Mouse (Mus musculus) adrenal gland, adult 18-20 months (tissue): ENCODE data around the gene Arsa. TPM values are rescaled to one million over a fixed set of nuclear protein-coding genes. Genes with fewer than 3 reads are reported as not detected.

Experiments used
- DNase-seq, 2 experiments: peaks; one replicate each; pipeline ENCODE4 v3.0.0; 2021 to 2022; ENCODE audit warnings: low spot score in 2 of 2
- total RNA-seq, 2 experiments: library from RNA; stranded (reverse); gene quantifications; 1 replicate in 1 of 2; 2 replicates in 1 of 2; pipeline ENCODE4 v1.2.3; 2021

Arsa gene
- total RNA-seq, 2 experiments from 2014 or later, result 18.2 to 26.5 TPM

- no peak for DNase-seq
These were observed 19.6 kb upstream of the Arsa start for GRCm38 (mm10) chr15:89496841-89497240.

- DNase-seq, result no peak
These were observed 18.9 kb upstream of the Arsa start for GRCm38 (mm10) chr15:89496131-89496530.

- no peak for DNase-seq
These were observed 17.7 kb upstream of the Arsa start for GRCm38 (mm10) chr15:89494970-89495369.

GRCm38 (mm10) chr15:89488611-89489117, 11.4 kb upstream of the Arsa start:
- DNase-seq, result no peak

GRCm38 (mm10) chr15:89488182-89488581, 11.0 kb upstream of the Arsa start:
- no peak for DNase-seq

GRCm38 (mm10) chr15:89480584-89480983, 3.4 kb upstream of the Arsa start:
- DNase-seq, result peak; percentile 38 to 52

- no peak for DNase-seq
These were observed 1.4 kb upstream of the Arsa start for GRCm38 (mm10) chr15:89478622-89479021.

- no peak for DNase-seq
These were observed 581 bp upstream of the Arsa start for GRCm38 (mm10) chr15:89477806-89478205.

- no peak for DNase-seq
These were observed 780 bp downstream of the Arsa start for GRCm38 (mm10) chr15:89476475-89476815.

- DNase-seq, result peak; percentile 88 to 90
These were observed 1.4 kb downstream of the Arsa start for GRCm38 (mm10) chr15:89475611-89476474.

- no peak for DNase-seq
These were observed 2.0 kb downstream of the Arsa start for GRCm38 (mm10) chr15:89475293-89475600.

- no peak for DNase-seq
These were observed 2.5 kb downstream of the Arsa start for GRCm38 (mm10) chr15:89474596-89475292.

- no peak for DNase-seq
These were observed 3.3 kb downstream of the Arsa start for GRCm38 (mm10) chr15:89473921-89474320.

- no peak for DNase-seq
These were observed 3.9 kb downstream of the Arsa start for GRCm38 (mm10) chr15:89473370-89473769.

- no peak for DNase-seq
These were observed 5.7 kb downstream of the Arsa start for GRCm38 (mm10) chr15:89471476-89471875.

- DNase-seq, result no peak
These were observed 8.6 kb downstream of the Arsa start for GRCm38 (mm10) chr15:89468577-89468976.

GRCm38 (mm10) chr15:89465052-89465451, 12.2 kb downstream of the Arsa start:
- DNase-seq, result no peak

GRCm38 (mm10) chr15:89463334-89464235, 13.6 kb downstream of the Arsa start:
- no peak for DNase-seq

- no peak for DNase-seq
These were observed 15.0 kb downstream of the Arsa start for GRCm38 (mm10) chr15:89462176-89462575.

GRCm38 (mm10) chr15:89461321-89461720, 15.9 kb downstream of the Arsa start:
- no peak for DNase-seq

- DNase-seq, result no peak
These were observed 16.9 kb downstream of the Arsa start for GRCm38 (mm10) chr15:89460298-89460697.
